Mouse (Mus musculus) thymus, adult 2 months (tissue): Measurements from ENCODE around the gene Plch2. TPM values are rescaled to one million over a fixed set of nuclear protein-coding genes. Genes with fewer than 3 reads are reported as not detected.

Source experiments
- DNase-seq: peaks from one replicate; pipeline ENCODE4 v3.0.0; 2021
- H3K27ac ChIP-seq: fragments of 200-500 bp; 2 replicates; pipeline ENCODE4 v1.5.1; 2012; ENCODE audit warnings: low read length, control low read depth; ENCODE audit not compliant: control insufficient read depth, insufficient read depth
- H3K27me3 ChIP-seq: fragments of 200-500 bp; 2 replicates; pipeline ENCODE4 v1.6.1; 2012; ENCODE audit warnings: mild to moderate bottlenecking, low read length, moderate library complexity, mixed read lengths; ENCODE audit not compliant: control insufficient read depth, insufficient read depth
- H3K36me3 ChIP-seq: fragments of 200-500 bp; 2 replicates; pipeline ENCODE4 v1.6.1; 2012; ENCODE audit warnings: mild to moderate bottlenecking, low read length, moderate library complexity; ENCODE audit not compliant: control insufficient read depth, insufficient read depth
- H3K4me1 ChIP-seq: fragments of 200-500 bp; replicated peaks from 2 replicates; pipeline ENCODE4 v1.6.1; 2012; ENCODE audit warnings: low read length; ENCODE audit not compliant: control insufficient read depth, insufficient read depth
- H3K4me3 ChIP-seq: fragments of 200-500 bp; 2 replicates; pipeline ENCODE4 v1.5.1; 2012; ENCODE audit warnings: mild to moderate bottlenecking, low read length, control low read depth, moderate library complexity; ENCODE audit not compliant: control insufficient read depth, insufficient read depth
- CTCF ChIP-seq: fragments of 200-500 bp; IDR thresholded peaks from 2 replicates; pipeline ENCODE4 v1.5.1; 2012; ENCODE audit warnings: mild to moderate bottlenecking, control low read depth, low read length, moderate library complexity, borderline replicate concordance; ENCODE audit not compliant: control insufficient read depth, poor library complexity, insufficient read depth; ENCODE audit errors: extremely low read depth
- POLR2A ChIP-seq: fragments of 200-500 bp; IDR thresholded peaks from 2 replicates; pipeline ENCODE4 v1.6.1; 2012; ENCODE audit warnings: mild to moderate bottlenecking, low read length, control low read depth, moderate library complexity; ENCODE audit not compliant: control insufficient read depth, poor library complexity, insufficient read depth; ENCODE audit errors: extremely low read depth
- WGBS: fragments of 180-500 bp; shearing (Covaris S2); methylation state at CpG from one replicate; pipeline ENCODE4 v1.1.7; 2018; 5-methylcytosine and 5-hydroxymethylcytosine counted together
- polyA plus RNA-seq: library from polyadenylated mRNA; depleted of rRNA; stranded (reverse); fragments of >200 nt; gene quantifications from 2 replicates; pipeline ENCODE4 v1.2.3, GENCODE M21; 2012

The Plch2 gene
- polyA plus RNA-seq, 1 experiment = 10.0 TPM

DNA sequence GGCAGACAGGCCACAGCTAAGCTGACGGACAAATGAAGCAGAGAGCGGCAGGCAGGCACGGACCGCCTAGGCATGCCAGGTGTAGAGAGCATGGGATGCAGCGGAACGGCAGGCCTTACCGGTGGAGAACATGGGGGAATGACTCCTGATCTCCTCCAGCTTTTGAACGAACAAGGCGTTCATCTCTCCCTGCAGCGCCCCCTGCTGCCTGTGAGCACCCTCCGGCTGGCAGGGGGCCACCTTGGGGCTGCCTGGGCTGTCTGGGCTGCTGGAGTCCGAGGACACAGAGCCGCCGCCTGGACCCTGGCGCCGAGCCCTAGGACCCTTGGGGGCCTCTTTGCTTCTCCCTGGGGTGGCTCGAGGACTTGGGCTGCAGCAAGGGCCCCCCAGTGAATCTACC lies 70.5 kb downstream of the Plch2 start:
- DNase-seq = peak; percentile 75
- Histone ChIP-seq H3K36me3 (peaks cover under 1% of the 10 kb centered on the region; the same call in 1 of the 2 replicates), H3K27ac (no peak overlapping the region), H3K27me3 (no peaks in the 10 kb centered on the region), H3K4me3 (no peak overlapping the region), H3K4me1 (no peaks in the 10 kb centered on the region; the same call in 1 of the 2 replicates)
- WGBS = 33% methylated on average over 17 of the region's 17 CpGs
- no peak for TF ChIP-seq POLR2A
- peak; percentile 83 for TF ChIP-seq CTCF

DNA sequence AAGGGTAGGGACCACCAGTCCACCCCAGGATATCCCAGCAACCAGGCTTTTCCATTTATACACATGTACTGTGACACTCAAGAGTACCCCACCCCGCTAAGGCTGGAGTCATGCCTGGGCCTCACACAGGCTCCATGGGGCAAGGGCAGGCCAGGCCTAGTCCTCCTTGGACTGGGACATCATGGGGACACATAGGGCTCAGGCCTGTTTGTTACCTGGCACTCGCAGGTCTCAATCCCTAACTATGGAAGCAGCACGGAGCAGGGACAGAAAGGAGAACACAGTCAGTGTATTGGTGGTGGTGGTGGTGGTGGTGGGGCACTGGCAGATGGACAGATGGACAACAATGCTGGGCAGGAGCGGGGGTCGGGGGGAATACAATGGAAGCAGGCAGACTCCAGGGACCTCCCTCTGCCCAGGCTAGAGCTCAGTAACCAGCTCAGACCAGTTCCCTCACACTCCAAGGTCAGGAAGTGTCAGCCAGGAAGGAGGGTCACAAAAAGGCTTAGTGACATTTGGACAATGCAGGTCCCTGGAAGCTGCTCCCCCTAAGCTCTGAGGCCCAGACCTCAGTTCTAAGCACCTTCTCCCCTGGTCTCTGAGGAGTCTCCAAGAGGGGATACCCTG lies 71.3 kb downstream of the Plch2 start:
- Histone ChIP-seq H3K4me3 (no peak overlapping the region), H3K27ac (no peak overlapping the region), H3K36me3 (peaks cover 9% of the 10 kb centered on the region), H3K27me3 (no peaks in the 10 kb centered on the region), H3K4me1 (no peaks in the 10 kb centered on the region; the same call in 1 of the 2 replicates)
- WGBS = 98% methylated on average over 5 of the region's 5 CpGs
- no peak for DNase-seq
- TF ChIP-seq POLR2A = no peak
- no peak for TF ChIP-seq CTCF

DNA sequence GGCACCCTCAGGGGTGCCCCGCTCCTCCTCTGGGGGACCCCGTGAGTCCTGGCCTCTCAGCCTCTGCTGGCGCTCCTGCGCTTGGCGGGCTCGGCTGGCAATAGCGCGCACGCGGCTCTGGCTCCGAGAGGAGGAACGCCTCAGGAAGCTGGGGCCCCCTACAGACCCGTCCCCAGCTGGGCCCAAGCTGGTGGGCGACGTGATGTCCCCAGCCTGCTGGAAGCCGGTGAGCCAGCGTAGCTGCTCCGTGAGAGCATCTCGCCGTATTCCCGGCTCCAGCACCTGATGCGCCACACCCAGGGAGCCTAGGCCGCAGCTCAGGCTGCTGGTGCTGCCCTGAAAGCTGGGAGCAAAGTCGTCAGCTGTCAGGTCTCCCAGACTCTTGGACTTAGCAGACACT lies 72.8 kb downstream of the Plch2 start:
- H3K27ac ChIP-seq = no peak overlapping the region
- H3K4me3 ChIP-seq = no peak overlapping the region
- WGBS = 43% methylated on average over 24 of the region's 24 CpGs
- no peak for DNase-seq
- H3K36me3 ChIP-seq = peaks cover 20% of the 10 kb centered on the region
- no peaks in the 10 kb centered on the region; the same call in 1 of the 2 replicates for H3K4me1 ChIP-seq
- H3K27me3 ChIP-seq = no peaks in the 10 kb centered on the region
- TF ChIP-seq POLR2A = no peak
- TF ChIP-seq CTCF = no peak

DNA sequence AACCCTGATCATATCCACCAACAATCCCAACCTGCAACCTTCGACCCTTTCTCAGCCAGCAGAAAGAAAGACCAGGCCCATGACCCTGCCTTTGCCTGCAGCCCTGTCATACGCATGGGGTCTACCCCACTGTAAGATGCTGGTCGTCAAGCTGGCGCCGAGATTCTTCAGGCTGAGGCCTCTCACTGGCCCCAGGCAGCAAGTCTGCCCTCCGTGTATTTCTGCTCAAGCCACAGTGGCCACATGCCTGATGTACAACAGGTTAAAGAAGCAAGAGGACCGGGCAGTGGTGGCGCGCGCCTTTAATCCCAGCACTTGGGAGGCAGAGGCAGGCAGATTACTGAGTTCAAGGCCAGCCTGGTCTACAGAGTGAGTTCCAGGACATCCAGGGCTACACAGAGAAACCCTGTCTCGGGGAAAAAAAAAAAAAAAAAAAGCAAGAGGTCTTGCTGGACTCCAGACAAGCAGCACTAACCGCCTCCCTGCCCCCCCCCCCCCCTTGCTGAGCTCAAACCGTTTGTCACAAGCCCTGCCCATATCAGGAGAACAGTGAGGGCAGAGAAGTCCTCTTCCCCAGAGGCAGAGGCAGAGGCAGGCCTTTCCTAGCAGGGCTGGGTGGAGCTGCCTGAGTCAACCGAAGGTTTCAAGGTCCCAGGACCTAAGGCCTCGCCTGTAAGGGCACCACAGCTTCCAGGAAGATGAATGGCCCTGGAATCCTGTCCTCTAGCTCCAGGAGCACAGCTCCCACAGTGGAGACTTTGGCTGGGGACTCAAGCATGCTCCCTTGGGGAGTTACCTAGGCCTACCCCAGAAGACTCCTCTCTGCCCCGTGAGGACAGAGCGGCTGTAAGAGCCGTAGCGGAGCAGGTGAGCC lies 74.1 kb downstream of the Plch2 start:
- no peak for DNase-seq
- H3K27ac ChIP-seq = no peak overlapping the region
- H3K27me3 ChIP-seq = no peaks in the 10 kb centered on the region
- H3K4me1 ChIP-seq = no peaks in the 10 kb centered on the region; the same call in 1 of the 2 replicates
- no peak overlapping the region for H3K4me3 ChIP-seq
- WGBS = 88% methylated on average over 19 of the region's 19 CpGs
- peaks cover 33% of the 10 kb centered on the region for H3K36me3 ChIP-seq
- TF ChIP-seq CTCF (no peak), POLR2A (no peak)

DNA sequence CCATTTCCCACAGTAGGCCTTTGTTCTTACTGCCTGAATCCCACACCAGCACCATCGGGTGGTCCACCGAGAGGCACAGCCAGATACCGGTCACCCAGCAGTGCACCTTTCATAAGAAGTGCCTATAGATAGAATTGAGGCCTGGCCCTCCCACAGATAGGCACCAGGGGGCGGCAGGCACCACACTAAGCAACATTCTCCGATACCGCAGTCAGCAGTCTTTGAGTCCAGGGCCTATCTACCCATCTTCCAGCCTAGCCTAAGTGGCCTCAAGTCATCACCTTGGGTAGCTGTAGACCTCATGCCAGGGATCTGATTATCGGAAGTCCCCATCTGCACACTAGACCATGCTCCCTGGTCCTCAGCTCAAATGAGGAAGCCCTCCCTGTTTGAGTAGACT lies 75.1 kb downstream of the Plch2 start:
- Histone ChIP-seq H3K36me3 (peaks cover 41% of the 10 kb centered on the region), H3K27me3 (no peaks in the 10 kb centered on the region), H3K4me1 (no peaks in the 10 kb centered on the region; the same call in 1 of the 2 replicates), H3K4me3 (no peak overlapping the region), H3K27ac (no peak overlapping the region)
- DNase-seq = peak; percentile 54
- TF ChIP-seq CTCF (peak; percentile 69; the same call in 1 of the 2 replicates), POLR2A (no peak)
- WGBS = 52% methylated on average over 7 of the region's 7 CpGs

DNA sequence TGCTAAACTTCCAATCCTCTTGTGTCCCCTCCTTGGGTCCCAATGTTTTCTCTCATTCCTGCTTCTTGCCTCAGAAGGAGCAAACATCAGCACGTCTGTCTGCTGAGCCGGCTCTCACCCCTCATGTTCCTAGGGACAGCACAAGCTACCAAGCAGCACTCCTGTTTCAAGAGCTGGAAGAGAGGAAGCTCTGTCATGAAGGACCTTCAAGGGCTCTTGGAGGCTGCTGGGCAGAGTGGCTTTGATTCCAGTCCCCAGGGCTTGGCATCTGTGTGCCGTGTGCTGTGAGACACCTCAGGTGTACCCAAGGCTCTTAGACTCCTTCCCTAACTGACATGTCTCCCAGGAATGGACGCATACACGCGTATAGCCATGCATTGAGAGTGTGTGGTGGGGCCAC lies 75.5 kb downstream of the Plch2 start:
- H3K4me3 ChIP-seq = no peak overlapping the region
- WGBS = 96% methylated on average over 6 of the region's 6 CpGs
- H3K27me3 ChIP-seq = no peaks in the 10 kb centered on the region
- H3K4me1 ChIP-seq = no peaks in the 10 kb centered on the region; the same call in 1 of the 2 replicates
- TF ChIP-seq CTCF (no peak), POLR2A (no peak)
- peaks cover 46% of the 10 kb centered on the region for H3K36me3 ChIP-seq
- no peak for DNase-seq
- H3K27ac ChIP-seq = no peak overlapping the region
